Mouse (Mus musculus): ENCODE data around the gene Mfsd2a. TPM values are rescaled to one million over a fixed set of nuclear protein-coding genes. Genes with fewer than 3 reads are reported as not detected.

Mfsd2a gene
- polyA plus RNA-seq, 1 experiment from 2014 or later = 1.1 TPM

GRCm38 (mm10) chr4:122978850-122979249 is 17.9 kb upstream of the Mfsd2a start:
- Histone ChIP-seq H3K9ac (no peak overlapping the region), H3K4me1 (replicated peaks) (peaks cover 16% of the 10 kb centered on the region; the same call in 1 of the 2 replicates), H3K27me3 (replicated peaks) (peaks cover 34% of the 10 kb centered on the region), H3K4me2 (no peak overlapping the region), H3K36me3 (no peaks in the 10 kb centered on the region), H3K9me3 (replicated peaks) (no peaks in the 10 kb centered on the region), H3K27ac (ENCODE audit: poor library complexity, severe bottlenecking) (no peak overlapping the region), H3K4me3 (no peak overlapping the region)
- no peak for ATAC-seq (ENCODE audit: insufficient number of reproducible peaks, low FRiP score)
- 68% methylated on average over 2 of the region's 2 CpGs for WGBS

GRCm38 (mm10) chr4:122976885-122977284 is 15.9 kb upstream of the Mfsd2a start:
- no peak for ATAC-seq (ENCODE audit: insufficient number of reproducible peaks, low FRiP score)
- Histone ChIP-seq H3K4me1 (replicated peaks) (peaks cover 11% of the 10 kb centered on the region; the same call in 1 of the 2 replicates), H3K27me3 (replicated peaks) (peaks cover 19% of the 10 kb centered on the region), H3K9me3 (replicated peaks) (no peaks in the 10 kb centered on the region), H3K36me3 (no peaks in the 10 kb centered on the region), H3K9ac (no peak overlapping the region), H3K4me2 (no peak overlapping the region), H3K27ac (ENCODE audit: poor library complexity, severe bottlenecking) (no peak overlapping the region), H3K4me3 (no peak overlapping the region)
- 74% methylated on average over 4 of the region's 4 CpGs for WGBS

- WGBS = 81% methylated on average over 5 of the region's 5 CpGs
- H3K27ac ChIP-seq (ENCODE audit: poor library complexity, severe bottlenecking) = no peak overlapping the region
- H3K9me3 ChIP-seq (replicated peaks) = no peaks in the 10 kb centered on the region
- H3K27me3 ChIP-seq (replicated peaks) = peaks cover 19% of the 10 kb centered on the region
- no peak for ATAC-seq (ENCODE audit: insufficient number of reproducible peaks, low FRiP score)
- no peak overlapping the region for H3K4me3 ChIP-seq
- H3K4me1 ChIP-seq (replicated peaks) = no peaks in the 10 kb centered on the region
- H3K9ac ChIP-seq = no peak overlapping the region
- no peaks in the 10 kb centered on the region for H3K36me3 ChIP-seq
- no peak overlapping the region for H3K4me2 ChIP-seq
Measured at GRCm38 (mm10) chr4:122974976-122975520, 14.1 kb upstream of the Mfsd2a start.

GRCm38 (mm10) chr4:122972056-122972455 is 11.1 kb upstream of the Mfsd2a start:
- no peak overlapping the region for H3K4me3 ChIP-seq
- no peak overlapping the region for H3K9ac ChIP-seq
- H3K9me3 ChIP-seq (replicated peaks) = no peaks in the 10 kb centered on the region
- H3K27ac ChIP-seq (ENCODE audit: poor library complexity, severe bottlenecking) = no peak overlapping the region
- no peak overlapping the region for H3K4me2 ChIP-seq
- no peak for ATAC-seq (ENCODE audit: insufficient number of reproducible peaks, low FRiP score)
- peaks cover 11% of the 10 kb centered on the region; the same call in 1 of the 2 replicates for H3K27me3 ChIP-seq (replicated peaks)
- 63% methylated on average over 8 of the region's 8 CpGs for WGBS
- no peaks in the 10 kb centered on the region for H3K4me1 ChIP-seq (replicated peaks)
- no peaks in the 10 kb centered on the region for H3K36me3 ChIP-seq

GRCm38 (mm10) chr4:122971646-122972045 is 10.7 kb upstream of the Mfsd2a start:
- H3K36me3 ChIP-seq = no peaks in the 10 kb centered on the region
- H3K27ac ChIP-seq (ENCODE audit: poor library complexity, severe bottlenecking) = no peak overlapping the region
- no peak overlapping the region for H3K4me2 ChIP-seq
- no peaks in the 10 kb centered on the region for H3K9me3 ChIP-seq (replicated peaks)
- 63% methylated on average over 4 of the region's 4 CpGs for WGBS
- H3K4me1 ChIP-seq (replicated peaks) = no peaks in the 10 kb centered on the region
- H3K27me3 ChIP-seq (replicated peaks) = peaks cover 11% of the 10 kb centered on the region; the same call in 1 of the 2 replicates
- ATAC-seq (ENCODE audit: insufficient number of reproducible peaks, low FRiP score) = no peak
- no peak overlapping the region for H3K4me3 ChIP-seq
- no peak overlapping the region for H3K9ac ChIP-seq

GRCm38 (mm10) chr4:122971191-122971590 is 10.2 kb upstream of the Mfsd2a start:
- no peak overlapping the region for H3K9ac ChIP-seq
- WGBS = 84% methylated on average over 4 of the region's 4 CpGs
- no peak overlapping the region for H3K4me3 ChIP-seq
- peaks cover 11% of the 10 kb centered on the region; the same call in 1 of the 2 replicates for H3K27me3 ChIP-seq (replicated peaks)
- no peak overlapping the region for H3K4me2 ChIP-seq
- no peaks in the 10 kb centered on the region for H3K36me3 ChIP-seq
- no peaks in the 10 kb centered on the region for H3K4me1 ChIP-seq (replicated peaks)
- ATAC-seq (ENCODE audit: insufficient number of reproducible peaks, low FRiP score) = no peak
- no peak overlapping the region for H3K27ac ChIP-seq (ENCODE audit: poor library complexity, severe bottlenecking)
- H3K9me3 ChIP-seq (replicated peaks) = no peaks in the 10 kb centered on the region

- Histone ChIP-seq H3K27ac (ENCODE audit: poor library complexity, severe bottlenecking) (no peak overlapping the region), H3K4me3 (no peak overlapping the region), H3K36me3 (no peaks in the 10 kb centered on the region), H3K9me3 (replicated peaks) (no peaks in the 10 kb centered on the region), H3K9ac (no peak overlapping the region), H3K27me3 (replicated peaks) (peaks cover 14% of the 10 kb centered on the region; the same call in 1 of the 2 replicates), H3K4me2 (no peak overlapping the region), H3K4me1 (replicated peaks) (0 out of 2 replicates have a peak, but pooled peaks cover 2% of the 10 kb centered on the region)
- 41% methylated on average over 4 of the region's 4 CpGs for WGBS
- ATAC-seq (ENCODE audit: insufficient number of reproducible peaks, low FRiP score) = no peak
Measured at GRCm38 (mm10) chr4:122968106-122968505, 7.1 kb upstream of the Mfsd2a start.

- Histone ChIP-seq H3K4me2 (no peak overlapping the region; the same call in 1 of the 2 replicates), H3K4me3 (no peak overlapping the region), H3K9ac (no peak overlapping the region), H3K27ac (ENCODE audit: poor library complexity, severe bottlenecking) (0 out of 2 replicates have a peak overlapping the region, but pooled peaks have one; percentile 24), H3K4me1 (replicated peaks) (peaks cover 33% of the 10 kb centered on the region), H3K9me3 (replicated peaks) (no peaks in the 10 kb centered on the region), H3K36me3 (no peaks in the 10 kb centered on the region), H3K27me3 (replicated peaks) (peaks cover 54% of the 10 kb centered on the region)
- 34% methylated on average over 8 of the region's 8 CpGs for WGBS
- peak; percentile 46; the same call in 1 of the 2 replicates for ATAC-seq (ENCODE audit: insufficient number of reproducible peaks, low FRiP score)
Measured at GRCm38 (mm10) chr4:122962751-122963150, 1.8 kb upstream of the Mfsd2a start.

- Histone ChIP-seq H3K4me3 (peak overlapping the region; percentile 54), H3K9ac (no peak overlapping the region), H3K36me3 (no peaks in the 10 kb centered on the region), H3K4me2 (peak overlapping the region; percentile 89), H3K4me1 (replicated peaks) (peaks cover 33% of the 10 kb centered on the region), H3K27me3 (replicated peaks) (peaks cover 62% of the 10 kb centered on the region), H3K9me3 (replicated peaks) (no peaks in the 10 kb centered on the region), H3K27ac (ENCODE audit: poor library complexity, severe bottlenecking) (no peak overlapping the region)
- 27% methylated on average over 6 of the region's 6 CpGs for WGBS
- ATAC-seq (ENCODE audit: insufficient number of reproducible peaks, low FRiP score) = no peak
Measured at GRCm38 (mm10) chr4:122961589-122961988, 601 bp upstream of the Mfsd2a start.

- peak overlapping the region; percentile 49 for H3K9ac ChIP-seq
Measured at GRCm38 (mm10) chr4:122960321-122961099, 478 bp downstream of the Mfsd2a start.

GRCm38 (mm10) chr4:122959816-122960215 is 1.2 kb downstream of the Mfsd2a start:
- no peak for ATAC-seq (ENCODE audit: insufficient number of reproducible peaks, low FRiP score)
- peak overlapping the region; percentile 89 for H3K4me2 ChIP-seq
- WGBS = 10% methylated on average over 8 of the region's 8 CpGs
- H3K9ac ChIP-seq = peak overlapping the region; percentile 49
- H3K4me1 ChIP-seq (replicated peaks) = peaks cover 45% of the 10 kb centered on the region
- H3K27ac ChIP-seq (ENCODE audit: poor library complexity, severe bottlenecking) = no peak overlapping the region
- H3K27me3 ChIP-seq (replicated peaks) = peaks cover 68% of the 10 kb centered on the region
- H3K36me3 ChIP-seq = no peaks in the 10 kb centered on the region
- H3K4me3 ChIP-seq = peak overlapping the region; percentile 54
- no peaks in the 10 kb centered on the region for H3K9me3 ChIP-seq (replicated peaks)

More at GRCm38 (mm10) chr4:122960321-122961099, 478 bp downstream of the Mfsd2a start:
- Histone ChIP-seq H3K36me3 (no peaks in the 10 kb centered on the region), H3K4me3 (peak overlapping the region; percentile 54), H3K4me1 (replicated peaks) (peaks cover 38% of the 10 kb centered on the region), H3K4me2 (peak overlapping the region; percentile 89), H3K9me3 (replicated peaks) (no peaks in the 10 kb centered on the region), H3K27me3 (replicated peaks) (peaks cover 68% of the 10 kb centered on the region), H3K27ac (ENCODE audit: poor library complexity, severe bottlenecking) (no peak overlapping the region)
- peak; percentile 20; the same call in 1 of the 2 replicates for ATAC-seq (ENCODE audit: insufficient number of reproducible peaks, low FRiP score)
- WGBS = under 1% methylated on average over 43 of the region's 43 CpGs
